Comparison of ENCODE assay signal across 8 mouse cellular contexts in the genomic region with DNA sequence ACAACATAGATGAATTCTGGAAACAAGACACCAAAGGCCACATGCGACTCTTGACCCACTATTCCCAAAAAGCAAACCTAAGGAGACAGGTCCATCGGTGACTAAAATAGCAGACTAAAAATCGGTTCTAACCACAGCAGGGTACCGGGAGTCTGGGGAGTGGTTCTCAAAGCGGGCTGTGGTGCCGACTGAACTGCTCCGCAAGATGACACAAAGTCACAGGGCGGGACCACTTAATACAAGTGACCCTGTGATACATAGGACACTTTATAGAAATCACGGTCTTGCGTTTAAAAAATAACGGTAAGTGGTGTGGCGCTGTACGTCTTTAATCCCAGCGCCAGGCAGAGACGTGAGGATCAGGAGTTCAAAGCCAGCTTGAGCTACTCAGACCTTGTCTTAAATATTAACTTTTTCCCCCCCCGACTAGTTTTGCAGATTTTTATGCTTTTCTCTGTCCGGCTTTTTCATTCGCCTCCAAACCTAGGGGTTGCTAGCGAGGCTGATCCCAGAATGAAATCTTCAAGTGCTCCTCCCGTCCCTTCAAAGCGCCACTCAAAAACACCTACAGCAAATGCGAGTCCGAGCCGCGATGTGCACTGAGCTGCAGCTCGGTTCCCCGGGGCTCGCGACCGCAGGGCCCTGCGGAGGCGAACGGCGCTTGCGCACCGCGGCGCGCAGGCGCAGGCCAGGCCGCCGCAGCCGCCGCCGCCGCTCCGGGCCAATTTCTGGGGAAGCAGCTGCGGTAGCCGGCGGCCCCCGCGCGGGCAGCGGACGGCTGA. TPM values are rescaled to one million over a fixed set of nuclear protein-coding genes. Genes with fewer than 3 reads are reported as not detected.
DNase-seq lines count a peak whose midpoint lies in the region; ATAC-seq and TF ChIP-seq lines count a peak whose summit lies in the region.

No protein-coding gene starts in this region.

- peaks cover 13% of the 10 kb centered on the region; the same call in 1 of the 2 replicates for H3K4me1 ChIP-seq in forebrain, postnatal 0 days (ENCODE audit: insufficient read depth)

- peak overlapping the region; percentile 89 for H3K4me3 ChIP-seq in forebrain, postnatal 0 days (ENCODE audit: low read depth, low read length)

- H3K27ac ChIP-seq in forebrain, postnatal 0 days (ENCODE audit: low read depth, low read length): peak overlapping the region; percentile 95

- H3K4me2 ChIP-seq in forebrain, postnatal 0 days (ENCODE audit: low read depth): peak overlapping the region; percentile 87

- peak; percentile 93 for ATAC-seq in forebrain, postnatal 0 days
- ATAC-seq in megakaryocyte progenitor cell, adult 5-6 weeks (replicated peaks; ENCODE audit: poor library complexity): peak; percentile 53

- H3K9me3 ChIP-seq in forebrain, postnatal 0 days (ENCODE audit: low read length): no peaks in the 10 kb centered on the region

- TF ChIP-seq CTCF in forebrain, postnatal 0 days (IDR thresholded peaks at IDR 0.05; ENCODE audit: low read depth): no peak; the same call in 1 of the 2 replicates

- peaks cover 22% of the 10 kb centered on the region for H3K36me3 ChIP-seq in forebrain, postnatal 0 days (ENCODE audit: insufficient read depth)

- WGBS in forebrain, postnatal 0 days: under 1% methylated on average over 55 of the region's 55 CpGs

- H3K27me3 ChIP-seq in forebrain, postnatal 0 days (ENCODE audit: insufficient read depth, low read length): no peaks in the 10 kb centered on the region

- H3K9ac ChIP-seq in forebrain, postnatal 0 days: peak overlapping the region; percentile 88

- DNase-seq in adrenal gland, postnatal 25 days: peak; percentile 84
- no peak for DNase-seq in adrenal gland, postnatal 4 days (ENCODE audit: low spot score in 2 of 2)
- peak; percentile 92 for DNase-seq in thymus, postnatal 0 days (ENCODE audit: low spot score)
- DNase-seq in thymus, postnatal 25 days: no peak
- no peak for DNase-seq in forebrain, postnatal 0 days
- peak; percentile 77 to 89 for DNase-seq in kidney, postnatal 25 days
- DNase-seq in thymus, postnatal 4 days: peak; percentile 89

RNA-seq across cellular contexts. Expression of gene Mbtps1, which starts 0.5 kb away (rescaled TPM):
- total RNA-seq in adrenal gland, postnatal 25 days (2021): 109 and 122 TPM in 2 replicates
- 100 to 1,000 TPM; 156 to 163 TPM for total RNA-seq in adrenal gland, postnatal 4 days (2021)
- 88.5 and 92.3 TPM in 2 replicates for polyA plus RNA-seq in thymus, postnatal 0 days (2015; fragmentation: Nextera tagmentation; extraction: Ambion mirVana)
- 72.4 and 75.5 TPM in 2 replicates for total RNA-seq in forebrain, postnatal 0 days (2014; rRNA removed)
- 37.7 and 48.0 TPM in 2 replicates for polyA plus RNA-seq in forebrain, postnatal 0 days (2015; fragmentation: Nextera tagmentation; extraction: Ambion mirVana)
- 36.4 and 40.2 TPM in 2 replicates for total RNA-seq in megakaryocyte progenitor cell, adult 5-6 weeks (2015)
- total RNA-seq in megakaryocyte progenitor cell, adult 5-6 weeks (2017): 38.7 and 41.3 TPM in 2 replicates

RNA-seq across cellular contexts. Expression of gene Hsdl1, which starts 17.0 kb away (rescaled TPM):
- 40.0 and 64.0 TPM in 2 replicates for total RNA-seq in adrenal gland, postnatal 25 days (2021)
- total RNA-seq in adrenal gland, postnatal 4 days (2021): 10 to 100 TPM; 42.5 to 44.5 TPM
- polyA plus RNA-seq in thymus, postnatal 0 days (2015; fragmentation: Nextera tagmentation; extraction: Ambion mirVana): 185 and 200 TPM in 2 replicates
- 144 and 158 TPM in 2 replicates for total RNA-seq in forebrain, postnatal 0 days (2014; rRNA removed)
- polyA plus RNA-seq in forebrain, postnatal 0 days (2015; fragmentation: Nextera tagmentation; extraction: Ambion mirVana): 144 and 164 TPM in 2 replicates
- 13.0 and 13.1 TPM in 2 replicates for total RNA-seq in megakaryocyte progenitor cell, adult 5-6 weeks (2015)
- total RNA-seq in megakaryocyte progenitor cell, adult 5-6 weeks (2017): 42.6 and 52.8 TPM in 2 replicates

RNA-seq across cellular contexts. Expression of gene Dnaaf1, which starts 17.0 kb away (rescaled TPM):
- total RNA-seq in adrenal gland, postnatal 25 days (2021): 0.15 TPM in 1 of 2 replicates, not detected in the other
- total RNA-seq in adrenal gland, postnatal 4 days (2021): under 1 TPM in 1 of 2 experiments, not detected in 1; 0.17 TPM
- 1.6 and 1.7 TPM in 2 replicates for polyA plus RNA-seq in thymus, postnatal 0 days (2015; fragmentation: Nextera tagmentation; extraction: Ambion mirVana)
- total RNA-seq in forebrain, postnatal 0 days (2014; rRNA removed): 0.08 TPM in 1 of 2 replicates, not detected in the other
- 0.38 and 0.98 TPM in 2 replicates for polyA plus RNA-seq in forebrain, postnatal 0 days (2015; fragmentation: Nextera tagmentation; extraction: Ambion mirVana)
- 0.07 TPM in 2 replicates for total RNA-seq in megakaryocyte progenitor cell, adult 5-6 weeks (2015)
- 0.25 TPM in 1 of 2 replicates, not detected in the other for total RNA-seq in megakaryocyte progenitor cell, adult 5-6 weeks (2017)

RNA-seq across cellular contexts. Expression of gene Taf1c, which starts 47.0 kb away (rescaled TPM):
- total RNA-seq in adrenal gland, postnatal 25 days (2021): 14.0 and 15.7 TPM in 2 replicates
- total RNA-seq in adrenal gland, postnatal 4 days (2021): 10 to 100 TPM; 19.5 to 23.6 TPM
- 29.5 and 29.8 TPM in 2 replicates for polyA plus RNA-seq in thymus, postnatal 0 days (2015; fragmentation: Nextera tagmentation; extraction: Ambion mirVana)
- 17.6 and 21.1 TPM in 2 replicates for total RNA-seq in forebrain, postnatal 0 days (2014; rRNA removed)
- 10.1 and 10.9 TPM in 2 replicates for polyA plus RNA-seq in forebrain, postnatal 0 days (2015; fragmentation: Nextera tagmentation; extraction: Ambion mirVana)
- 5.5 and 6.2 TPM in 2 replicates for total RNA-seq in megakaryocyte progenitor cell, adult 5-6 weeks (2015)
- 5.8 and 11.5 TPM in 2 replicates for total RNA-seq in megakaryocyte progenitor cell, adult 5-6 weeks (2017)

RNA-seq across cellular contexts. Expression of gene Adad2, which starts 54.5 kb away (rescaled TPM):
- total RNA-seq in adrenal gland, postnatal 25 days (2021): not detected in 2 replicates
- total RNA-seq in adrenal gland, postnatal 4 days (2021): not detected
- polyA plus RNA-seq in thymus, postnatal 0 days (2015; fragmentation: Nextera tagmentation; extraction: Ambion mirVana): not detected in 2 replicates
- total RNA-seq in forebrain, postnatal 0 days (2014; rRNA removed): not detected in 2 replicates
- polyA plus RNA-seq in forebrain, postnatal 0 days (2015; fragmentation: Nextera tagmentation; extraction: Ambion mirVana): 0.09 and 0.16 TPM in 2 replicates
- not detected in 2 replicates for total RNA-seq in megakaryocyte progenitor cell, adult 5-6 weeks (2015)
- total RNA-seq in megakaryocyte progenitor cell, adult 5-6 weeks (2017): not detected in 2 replicates

Comparison
In these comparisons a context has a peak if more than half of its experiments do, and no peak if none do; other contexts are left out.
1. DNase-seq: peak in adrenal gland, postnatal 25 days (single experiment), thymus, postnatal 0 days (single experiment), kidney, postnatal 25 days (2 of 2) and thymus, postnatal 4 days (single experiment); none in adrenal gland, postnatal 4 days (0 of 2), thymus, postnatal 25 days (single experiment) and forebrain, postnatal 0 days (single experiment).